Mouse (Mus musculus) liver, postnatal 0 days (tissue): ENCODE results near the gene Trpm3. TPM values are rescaled to one million over a fixed set of nuclear protein-coding genes. Genes with fewer than 3 reads are reported as not detected.

Experiments used
- ATAC-seq: fragments of 200-750 bp; cut with Nextera tagmentation; 2 replicates; pipeline ENCODE4 v1.8.0; 2017; ENCODE audit warnings: mild to moderate bottlenecking, moderate library complexity
- DNase-seq: peaks from one replicate; pipeline ENCODE4 v3.0.0-alpha.2; 2016
- H3K27ac ChIP-seq: fragments of 300-500 bp; sonication (generic); 2 replicates; pipeline ENCODE4 v1.5.1; 2014; ENCODE audit warnings: antibody characterized with exemption, moderate library complexity, mild to moderate bottlenecking, low read depth
- H3K27me3 ChIP-seq: fragments of 300-500 bp; sonication (generic); 2 replicates; pipeline ENCODE4 v1.6.1; 2014; ENCODE audit warnings: low read length, control low read depth, mixed read lengths; ENCODE audit not compliant: insufficient read depth
- H3K36me3 ChIP-seq: fragments of 300-500 bp; sonication (generic); replicated peaks from 2 replicates; pipeline ENCODE4 v1.6.1; 2014; ENCODE audit warnings: mild to moderate bottlenecking, control low read depth, low read length, moderate library complexity, mixed read lengths; ENCODE audit not compliant: insufficient read depth
- H3K4me1 ChIP-seq: fragments of 300-500 bp; sonication (generic); 2 replicates; pipeline ENCODE4 v1.6.1; 2014; ENCODE audit warnings: antibody characterized with exemption, mild to moderate bottlenecking, control low read depth; ENCODE audit not compliant: insufficient read depth
- H3K4me2 ChIP-seq: fragments of 300-500 bp; sonication (generic); 2 replicates; pipeline ENCODE4 v1.6.1; 2014; ENCODE audit warnings: low read depth, mild to moderate bottlenecking, low read length, moderate library complexity, mixed read lengths
- H3K4me3 ChIP-seq: fragments of 300-500 bp; sonication (generic); 2 replicates; pipeline ENCODE4 v1.5.1; 2014; ENCODE audit warnings: low read depth, low read length
- H3K9ac ChIP-seq: fragments of 300-500 bp; sonication (generic); replicated peaks from 2 replicates; pipeline ENCODE4 v1.6.1; 2014; ENCODE audit warnings: mild to moderate bottlenecking, moderate library complexity
- H3K9me3 ChIP-seq: fragments of 300-500 bp; sonication (generic); 2 replicates; pipeline ENCODE4 v1.6.1; 2016; ENCODE audit warnings: mild to moderate bottlenecking, control low read depth, low read length, mixed read lengths
- CTCF ChIP-seq: sonication (generic); IDR thresholded peaks from 2 replicates; pipeline ENCODE4 v1.5.1; 2016; ENCODE audit warnings: antibody characterized with exemption, low read depth
- EP300 ChIP-seq: IDR thresholded peaks from 2 replicates; pipeline ENCODE4 v1.6.1; 2016; ENCODE audit warnings: antibody characterized with exemption, low read depth, mild to moderate bottlenecking
- WGBS: fragments of 180-500 bp; shearing (Covaris S2); extraction: QIAGEN DNeasy Blood & Tissue Kit; methylation state at CpG from one replicate; pipeline ENCODE4 v1.1.7; 2014; ENCODE audit not compliant: insufficient replicate concordance; 5-methylcytosine and 5-hydroxymethylcytosine counted together
- polyA plus RNA-seq: library from polyadenylated mRNA; unstranded; fragments of >200 nt; fragmentation: Nextera tagmentation; extraction: Ambion mirVana; gene quantifications from 2 replicates; pipeline ENCODE4 v1.2.1, GENCODE M21; 2015

The Trpm3 gene
- polyA plus RNA-seq, 1 experiment from 2014 or later, result 0.02 TPM

DNA sequence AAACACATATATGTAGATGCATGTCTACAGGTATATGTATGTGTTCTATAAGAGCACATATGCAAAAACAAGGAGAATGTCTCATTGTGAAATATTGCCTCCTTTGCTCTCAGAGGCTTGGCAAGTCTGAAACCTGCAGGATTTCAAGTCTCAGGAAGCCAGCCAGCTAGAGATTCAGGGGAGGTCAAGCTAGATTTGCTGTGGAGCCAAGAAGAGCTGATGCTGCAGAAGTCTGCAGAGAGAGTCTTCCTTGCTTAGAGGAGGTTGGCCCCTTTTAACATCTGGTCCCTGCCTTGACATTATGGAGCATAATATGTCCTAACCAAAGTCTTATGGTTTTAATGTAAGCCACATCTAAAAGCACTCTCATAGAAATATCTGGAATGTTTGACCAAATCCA, 323.2 kb downstream of the Trpm3 start:
- no peaks in the 10 kb centered on the region for H3K36me3 ChIP-seq
- no peaks in the 10 kb centered on the region for H3K27me3 ChIP-seq
- no peak for DNase-seq
- H3K9me3 ChIP-seq, result no peaks in the 10 kb centered on the region
- H3K4me3 ChIP-seq, result no peak overlapping the region
- H3K4me2 ChIP-seq, result no peak overlapping the region
- no peaks in the 10 kb centered on the region for H3K4me1 ChIP-seq
- no peak overlapping the region for H3K27ac ChIP-seq
- no peak overlapping the region for H3K9ac ChIP-seq
- no peak for ATAC-seq
- TF ChIP-seq EP300 (no peak), CTCF (no peak)

DNA sequence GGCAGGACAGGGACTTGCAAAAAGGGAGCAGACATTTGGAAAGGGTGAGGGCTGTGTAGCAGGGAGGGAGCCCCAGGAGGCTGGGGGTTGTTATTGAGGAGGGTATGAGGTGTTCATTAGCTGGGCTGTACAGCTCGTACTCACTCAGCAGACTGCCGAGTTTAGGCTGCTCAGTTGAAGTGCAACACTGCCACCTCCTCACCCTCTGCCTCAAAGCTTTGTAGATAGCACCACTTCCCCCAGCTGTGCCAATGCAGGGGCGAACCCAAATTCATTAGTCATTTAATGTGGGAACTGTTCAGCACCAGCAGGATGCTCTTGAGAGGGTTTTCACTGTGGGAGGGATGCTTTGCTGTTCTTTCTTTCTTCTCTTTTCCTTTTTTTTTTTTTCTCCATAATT, 324.7 kb downstream of the Trpm3 start:
- Histone ChIP-seq H3K4me2 (no peak overlapping the region), H3K9ac (no peak overlapping the region), H3K9me3 (no peaks in the 10 kb centered on the region), H3K36me3 (no peaks in the 10 kb centered on the region), H3K4me3 (no peak overlapping the region), H3K4me1 (no peaks in the 10 kb centered on the region), H3K27me3 (no peaks in the 10 kb centered on the region), H3K27ac (no peak overlapping the region)
- TF ChIP-seq EP300, result no peak
- WGBS, result 45% methylated on average over 3 of the region's 3 CpGs
- no peak for ATAC-seq
- DNase-seq, result no peak

DNA sequence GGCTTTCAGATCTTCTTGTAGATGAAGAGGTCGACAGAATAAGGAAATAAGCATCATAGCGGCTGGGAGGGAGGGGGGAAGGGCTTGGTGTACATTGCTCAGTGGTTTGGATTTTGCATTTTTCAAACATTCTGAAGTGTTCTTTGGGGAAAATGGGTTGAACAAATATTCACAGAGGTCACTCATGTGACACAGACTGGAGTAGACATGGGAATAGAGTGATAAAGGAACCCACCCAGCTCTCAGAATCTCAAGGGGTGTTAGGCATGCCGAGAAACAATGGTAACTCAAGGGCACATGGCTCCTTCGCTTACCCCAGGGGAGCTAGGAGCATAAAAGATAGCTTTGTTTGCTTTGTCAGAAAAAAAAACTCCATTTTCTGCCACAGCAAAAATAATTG, 330.8 kb downstream of the Trpm3 start:
- Histone ChIP-seq H3K4me1 (no peaks in the 10 kb centered on the region), H3K36me3 (no peaks in the 10 kb centered on the region), H3K9me3 (no peaks in the 10 kb centered on the region), H3K4me2 (no peak overlapping the region), H3K9ac (no peak overlapping the region), H3K27me3 (no peaks in the 10 kb centered on the region), H3K27ac (no peak overlapping the region), H3K4me3 (no peak overlapping the region)
- 61% methylated on average over 4 of the region's 4 CpGs for WGBS
- ATAC-seq (no peak), DNase-seq (no peak)
- TF ChIP-seq EP300, result no peak

DNA sequence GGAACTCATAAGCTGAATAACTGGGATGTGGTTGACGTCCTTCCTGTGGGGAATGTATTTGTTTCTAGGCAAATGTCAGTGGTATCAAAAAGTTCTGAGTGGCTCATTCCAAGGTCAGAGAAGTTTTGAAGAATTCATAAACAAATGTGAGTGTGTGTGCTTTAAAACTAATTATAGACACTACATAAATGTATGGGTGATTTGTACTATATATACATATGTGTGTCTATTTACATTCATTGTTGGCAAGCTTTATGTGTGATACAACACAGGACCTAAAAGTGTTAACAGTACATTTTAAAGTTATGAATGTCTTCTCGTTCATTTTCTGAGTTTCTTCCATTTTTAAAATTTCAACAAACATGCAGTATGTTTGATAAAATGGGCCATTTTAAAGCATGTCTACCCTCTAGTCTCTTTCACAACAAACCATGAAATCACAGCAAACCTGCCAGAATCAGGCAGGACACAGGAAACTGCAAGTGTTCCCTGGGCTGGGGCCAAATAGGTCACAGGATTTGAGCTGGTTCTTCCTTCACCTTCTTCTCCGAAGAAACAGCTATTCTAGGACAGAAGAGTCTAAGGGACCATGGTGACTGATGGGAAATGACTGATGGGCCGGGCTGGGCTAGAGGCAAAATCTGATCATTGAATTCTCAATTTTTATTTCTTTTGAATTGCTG, 334.3 kb downstream of the Trpm3 start:
- ATAC-seq, result no peak

DNA sequence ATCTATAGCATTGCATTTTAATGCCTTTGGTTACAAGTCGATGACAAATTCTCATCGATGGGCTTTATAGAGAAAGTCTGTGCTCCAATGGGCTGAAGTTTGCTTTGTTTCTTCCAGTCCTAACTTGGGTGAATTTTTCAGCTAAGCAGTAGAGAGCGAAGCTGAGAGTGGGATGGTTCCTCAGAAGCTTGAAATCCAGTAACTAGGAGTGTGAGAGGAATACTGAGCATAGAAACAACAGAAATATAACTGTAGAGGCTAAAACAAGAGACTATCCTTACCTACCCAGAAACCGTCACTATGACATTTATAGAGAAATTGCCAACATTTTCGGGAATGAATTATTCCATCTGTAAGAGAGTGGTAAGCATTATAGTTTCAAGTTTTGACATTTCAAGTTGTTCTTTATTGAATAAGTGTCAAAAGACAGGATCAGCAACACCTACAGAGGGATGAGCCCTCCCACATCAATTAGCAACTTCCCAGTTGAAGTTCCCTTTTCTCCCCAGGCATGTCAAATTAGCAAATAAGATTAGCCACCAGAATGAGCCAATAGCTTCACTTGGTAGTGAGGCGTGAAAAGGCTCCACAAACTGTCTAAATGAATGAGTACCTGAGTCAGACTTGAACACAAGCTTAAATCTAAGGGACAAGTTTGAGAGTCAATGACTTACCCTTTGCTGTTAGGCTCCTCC, 339.6 kb downstream of the Trpm3 start:
- ATAC-seq (no peak), DNase-seq (no peak)
- no peak overlapping the region for H3K4me3 ChIP-seq
- H3K9me3 ChIP-seq, result no peaks in the 10 kb centered on the region
- H3K4me1 ChIP-seq, result no peaks in the 10 kb centered on the region
- no peak overlapping the region for H3K27ac ChIP-seq
- H3K9ac ChIP-seq, result no peak overlapping the region
- no peak overlapping the region for H3K4me2 ChIP-seq
- WGBS, result 76% methylated on average over 6 of the region's 6 CpGs
- TF ChIP-seq EP300 (no peak), CTCF (no peak)
- H3K36me3 ChIP-seq, result no peaks in the 10 kb centered on the region
- H3K27me3 ChIP-seq, result no peaks in the 10 kb centered on the region

More for the DNA sequence above, 334.3 kb downstream of the Trpm3 start:
- WGBS, result 69% methylated on average over 4 of the region's 4 CpGs
- Histone ChIP-seq H3K9ac (no peak overlapping the region), H3K4me1 (no peaks in the 10 kb centered on the region), H3K9me3 (no peaks in the 10 kb centered on the region), H3K4me2 (no peak overlapping the region), H3K4me3 (no peak overlapping the region), H3K36me3 (no peaks in the 10 kb centered on the region), H3K27me3 (no peaks in the 10 kb centered on the region), H3K27ac (no peak overlapping the region)
- DNase-seq, result no peak
- no peak for TF ChIP-seq CTCF
- TF ChIP-seq EP300, result no peak

DNA sequence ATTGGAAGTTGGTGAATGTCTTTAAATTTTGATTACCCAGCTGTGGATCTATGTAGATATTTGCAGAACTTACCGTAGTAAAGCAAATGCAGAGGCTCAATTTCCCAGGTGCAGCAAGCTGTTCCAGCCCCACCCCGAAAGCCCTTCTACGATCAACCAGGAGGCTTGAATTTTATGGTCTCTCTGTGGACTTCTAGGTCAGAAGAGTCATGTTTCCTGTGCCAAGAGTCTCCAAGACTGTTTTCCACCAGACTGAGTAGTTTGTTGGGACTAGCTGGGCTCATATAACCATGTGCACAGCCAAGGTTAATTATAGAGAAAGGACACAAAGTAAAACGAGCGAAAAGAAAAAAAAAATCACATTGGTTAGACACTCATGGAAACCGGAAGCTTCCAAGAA, 364.6 kb downstream of the Trpm3 start:
- DNase-seq, result no peak
- no peaks in the 10 kb centered on the region for H3K9me3 ChIP-seq
- H3K4me1 ChIP-seq, result no peaks in the 10 kb centered on the region
- no peaks in the 10 kb centered on the region for H3K36me3 ChIP-seq
- ATAC-seq, result no peak
- no peak overlapping the region for H3K27ac ChIP-seq
- no peak for TF ChIP-seq CTCF
- no peak for TF ChIP-seq EP300
- no peak overlapping the region for H3K9ac ChIP-seq
- H3K27me3 ChIP-seq, result no peaks in the 10 kb centered on the region
- WGBS, result 88% methylated on average over 6 of the region's 6 CpGs
- no peak overlapping the region for H3K4me3 ChIP-seq
- H3K4me2 ChIP-seq, result no peak overlapping the region
